Mouse (Mus musculus) A20 (cell line): ENCODE measurements around the gene Spryd3.

Experiments
- DNase-seq: peaks from one replicate; pipeline ENCODE4 v3.0.0-alpha.2; 2011; ENCODE audit warnings: low read depth, low spot score

The Spryd3 gene

GRCm38 (mm10) chr15:102112827-102113226 is 23.2 kb downstream of the Spryd3 start:
- no peak for DNase-seq

DNA sequence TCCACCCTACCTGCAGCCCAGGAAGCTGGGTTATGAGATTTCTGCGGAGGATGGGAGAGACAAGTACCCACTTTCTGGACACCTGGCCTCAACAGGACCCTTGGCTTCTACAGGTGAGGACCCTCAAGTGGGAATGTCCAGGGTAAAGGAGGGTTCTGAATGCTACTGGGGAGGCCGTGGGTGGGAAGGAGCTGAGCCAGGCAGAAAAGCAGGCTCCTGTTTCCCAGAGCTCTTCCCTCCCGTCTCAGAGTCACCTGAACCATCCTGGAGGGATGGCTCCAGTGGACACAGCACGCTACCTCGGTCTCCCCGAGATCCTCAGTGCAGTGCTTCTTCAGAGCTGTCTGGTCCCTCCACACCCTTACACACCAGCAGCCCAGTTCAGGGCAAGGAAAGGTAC is 23.9 kb downstream of the Spryd3 start:
- DNase-seq = no peak

DNA sequence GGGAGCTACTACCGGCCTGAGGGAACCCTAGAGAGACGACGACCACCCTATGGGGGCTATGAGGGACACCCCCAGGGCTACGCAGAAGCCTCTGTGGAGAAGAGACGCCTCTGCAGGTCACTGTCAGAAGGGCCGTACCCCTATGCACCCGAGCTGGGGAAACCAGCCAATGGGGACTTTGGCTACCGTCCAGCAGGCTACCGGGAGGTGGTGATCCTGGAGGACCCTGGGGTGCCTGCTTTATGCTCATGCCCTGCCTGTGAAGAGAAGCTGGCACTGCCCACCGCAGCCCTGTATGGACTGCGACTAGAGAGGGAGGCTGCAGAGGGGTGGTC is 24.6 kb downstream of the Spryd3 start:
- DNase-seq = no peak

GRCm38 (mm10) chr15:102110701-102111494 is 25.1 kb downstream of the Spryd3 start:
- DNase-seq = no peak

DNA sequence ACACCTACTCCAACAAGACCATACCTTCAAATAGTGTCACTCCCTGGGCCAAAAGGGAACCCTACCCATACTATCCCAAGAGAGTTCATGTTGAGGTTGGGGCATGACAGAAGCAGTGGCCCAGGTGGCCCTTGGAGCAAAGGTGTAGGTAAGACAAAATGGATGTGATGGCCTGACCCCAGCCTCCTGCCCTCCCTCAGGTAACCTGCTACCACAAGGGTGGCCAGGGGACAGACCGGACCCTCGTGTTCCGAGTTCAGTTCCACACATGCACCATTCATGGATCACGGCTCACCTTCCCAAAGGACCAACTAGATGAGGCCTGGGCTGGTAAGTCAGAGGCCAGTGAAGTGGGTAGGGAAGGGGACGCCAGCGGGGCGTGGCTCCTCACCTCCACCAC is 25.8 kb downstream of the Spryd3 start:
- no peak for DNase-seq

DNA sequence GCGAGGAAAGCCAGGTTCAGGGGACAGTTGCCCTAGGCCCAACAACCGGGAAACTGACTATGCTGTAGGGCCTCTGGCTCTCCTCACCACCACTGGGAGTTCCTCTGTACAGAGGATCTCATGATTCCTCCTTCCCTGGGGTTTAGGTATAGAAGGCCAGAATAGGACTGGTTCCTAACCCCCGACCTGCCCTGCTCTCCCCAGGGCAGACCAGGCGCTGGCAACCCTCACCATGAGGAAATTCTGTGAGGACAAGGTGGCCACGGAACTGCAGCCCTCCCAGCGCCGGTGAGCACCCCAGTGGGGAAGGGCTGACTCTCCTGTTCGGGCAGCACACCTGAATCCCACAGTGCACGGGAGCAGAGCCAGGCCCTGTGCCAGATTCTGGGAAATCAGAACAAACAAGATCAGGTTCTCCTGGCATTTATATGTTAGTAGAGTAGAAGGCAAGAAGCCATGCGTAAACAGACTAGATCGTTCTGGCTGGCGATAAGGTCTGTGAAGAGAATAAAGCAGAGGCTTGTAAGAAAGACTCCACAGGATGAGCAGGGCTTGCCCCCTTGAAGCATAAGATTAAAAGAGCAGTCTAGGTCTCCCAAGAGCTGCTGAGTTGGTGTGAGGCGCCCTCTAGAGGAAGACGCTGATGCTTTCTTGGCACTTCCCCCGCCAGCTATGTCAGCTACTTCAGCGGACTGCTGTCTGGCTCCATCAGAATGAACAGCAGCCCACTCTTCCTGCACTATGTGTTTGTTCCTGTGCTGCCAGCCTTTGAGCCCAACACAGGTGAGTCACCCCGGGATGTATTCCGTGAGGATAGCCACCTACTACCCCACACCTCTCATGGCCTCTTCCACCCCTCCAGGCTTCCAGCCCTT is 27.1 kb downstream of the Spryd3 start:
- DNase-seq = peak; percentile 84

DNA sequence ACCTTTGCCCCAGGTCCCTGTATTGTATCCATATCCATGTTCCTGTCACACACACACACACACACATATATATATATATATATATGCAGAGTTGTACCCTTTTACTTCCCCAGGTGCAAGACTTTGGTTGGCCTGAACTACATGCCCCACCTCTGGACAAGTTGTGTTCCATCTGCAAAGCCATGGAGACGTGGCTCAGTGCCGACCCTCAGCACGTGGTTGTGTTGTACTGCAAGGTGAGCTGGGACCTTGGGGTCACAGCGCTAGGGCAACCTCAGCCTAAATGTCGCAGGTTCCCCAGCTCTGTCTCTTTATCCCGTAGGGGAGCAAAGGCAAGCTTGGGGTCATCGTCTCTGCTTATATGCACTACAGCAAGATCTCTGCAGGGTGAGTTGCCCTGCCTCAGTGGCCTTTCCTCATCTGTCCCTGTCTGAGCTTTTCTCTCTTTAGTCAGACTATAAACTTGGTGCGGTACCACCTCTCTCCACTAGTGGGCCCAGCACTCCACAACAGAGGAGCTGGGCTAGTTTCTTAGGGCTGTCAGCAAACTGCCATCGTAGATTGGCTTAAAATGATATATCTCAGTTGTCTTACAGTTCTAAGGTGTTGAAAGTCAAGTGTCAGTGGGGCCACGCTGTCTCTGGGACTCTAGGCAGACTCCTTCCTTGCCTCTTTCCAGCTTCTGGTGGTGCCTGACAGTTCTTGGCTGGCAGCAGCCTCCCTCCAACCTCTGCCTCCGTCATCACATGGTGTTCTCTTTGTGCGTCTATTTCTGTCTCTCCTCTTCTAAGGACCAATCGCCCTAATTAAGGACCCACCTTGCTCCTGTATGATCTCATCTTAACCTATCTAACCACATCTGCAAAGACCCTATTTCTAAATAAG is 28.1 kb downstream of the Spryd3 start:
- peak; percentile 83 for DNase-seq

DNA sequence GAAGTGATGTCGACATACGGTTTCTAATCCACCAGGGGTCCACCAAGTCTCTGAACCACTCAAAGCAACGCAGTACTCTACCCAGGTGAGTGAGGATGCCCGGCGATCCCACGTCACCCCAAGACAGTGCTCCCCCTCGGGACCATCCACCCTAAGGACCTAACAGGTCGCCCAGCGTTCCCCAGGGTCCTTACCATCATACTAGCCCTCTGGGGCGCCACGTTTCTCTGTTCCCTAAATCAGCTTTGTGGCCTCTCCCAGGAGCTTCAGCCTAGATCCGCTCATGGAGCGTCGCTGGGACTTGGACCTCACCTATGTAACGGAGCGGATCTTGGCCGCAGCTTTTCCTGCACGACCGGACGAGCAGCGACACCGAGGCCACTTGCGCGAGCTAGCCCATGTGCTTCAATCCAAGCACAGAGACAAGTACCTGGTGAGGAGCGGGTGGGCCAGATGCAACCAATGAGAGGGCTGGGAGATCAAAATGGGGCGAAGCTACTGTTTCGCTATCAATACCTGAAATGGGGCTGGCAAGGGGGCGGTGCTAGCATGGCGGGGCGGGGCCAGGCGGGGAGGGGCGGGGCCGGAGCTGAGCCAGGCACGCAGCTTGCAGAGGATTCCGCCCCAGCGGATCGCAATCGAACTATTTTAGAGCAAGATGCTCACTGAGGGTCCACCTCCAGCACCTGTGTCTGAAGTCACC is 29.1 kb downstream of the Spryd3 start:
- DNase-seq = peak; percentile 79

- peak; percentile 62 for DNase-seq
Measured at GRCm38 (mm10) chr15:102105764-102106730, 30.0 kb downstream of the Spryd3 start.

- DNase-seq = no peak
Measured at GRCm38 (mm10) chr15:102105360-102105759, 30.7 kb downstream of the Spryd3 start.

GRCm38 (mm10) chr15:102103947-102104555 is 32.0 kb downstream of the Spryd3 start:
- no peak for DNase-seq

- DNase-seq = no peak
Measured at GRCm38 (mm10) chr15:102103371-102103946, 32.6 kb downstream of the Spryd3 start.

GRCm38 (mm10) chr15:102102548-102103121 is 33.4 kb downstream of the Spryd3 start:
- DNase-seq = no peak

- DNase-seq = no peak
Measured at GRCm38 (mm10) chr15:102101672-102102541, 34.1 kb downstream of the Spryd3 start.

- DNase-seq = no peak
Measured at GRCm38 (mm10) chr15:102100996-102101671, 34.9 kb downstream of the Spryd3 start.

DNA sequence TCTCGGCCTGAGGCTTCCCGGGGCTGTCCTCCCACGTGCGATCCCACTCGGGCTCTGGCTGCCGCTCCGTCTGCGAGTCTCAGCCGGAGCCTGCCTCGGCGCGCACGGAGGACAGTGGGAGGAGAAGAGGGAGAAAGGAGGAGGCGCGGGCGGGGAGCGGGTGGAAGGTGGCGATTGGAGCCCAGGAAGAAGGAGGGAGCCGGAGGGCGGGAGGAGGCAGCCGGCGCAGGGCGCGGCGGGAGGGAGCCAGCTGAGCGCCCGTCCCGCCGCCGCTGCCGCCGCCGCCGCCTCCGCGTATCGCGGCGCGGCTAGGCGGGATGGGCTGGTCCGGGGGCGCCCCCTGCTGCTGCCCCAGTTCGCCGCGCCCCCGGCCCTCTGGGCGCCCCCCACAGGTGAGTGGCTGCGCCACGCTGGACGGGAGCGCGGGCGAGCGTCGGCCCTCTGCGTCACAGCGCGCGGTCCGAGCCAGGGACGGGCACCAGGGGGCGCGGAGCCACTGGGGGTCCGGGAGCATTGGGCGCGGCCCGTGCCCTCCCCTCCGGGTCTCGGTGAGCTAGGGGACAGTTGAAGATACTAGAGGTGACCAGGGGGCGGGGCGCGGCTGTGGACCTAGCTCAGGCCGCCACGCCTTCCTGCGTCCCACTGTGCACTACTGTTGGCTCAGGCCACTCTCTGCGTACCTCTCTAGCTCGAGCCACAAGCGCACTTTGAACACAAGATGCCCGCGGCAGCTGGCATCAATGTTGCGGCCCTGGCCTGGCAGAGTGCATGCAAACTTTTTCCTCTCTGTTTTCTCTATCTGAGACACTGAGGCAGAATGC is 35.7 kb downstream of the Spryd3 start, which contains the start of gene Tns2:
Tns2 (plus strand) TSS at position 253 of the 821 bp plus-strand sequence.
- peak; percentile 84 for DNase-seq
